Mouse (Mus musculus) megakaryocyte, embryonic 14.5 days (primary cell): Measurements from ENCODE around the gene Asap2.

Source experiments
- FLI1 ChIP-seq: IDR thresholded peaks from 2 replicates; pipeline ENCODE4 v1.6.1; 2012; ENCODE audit warnings: low read length, inconsistent platforms, mixed read lengths
- GATA1 ChIP-seq: IDR thresholded peaks from 3 replicates; pipeline ENCODE4 v1.6.1; 2012; ENCODE audit warnings: mixed read lengths, low read length, inconsistent platforms, borderline replicate concordance

DNA sequence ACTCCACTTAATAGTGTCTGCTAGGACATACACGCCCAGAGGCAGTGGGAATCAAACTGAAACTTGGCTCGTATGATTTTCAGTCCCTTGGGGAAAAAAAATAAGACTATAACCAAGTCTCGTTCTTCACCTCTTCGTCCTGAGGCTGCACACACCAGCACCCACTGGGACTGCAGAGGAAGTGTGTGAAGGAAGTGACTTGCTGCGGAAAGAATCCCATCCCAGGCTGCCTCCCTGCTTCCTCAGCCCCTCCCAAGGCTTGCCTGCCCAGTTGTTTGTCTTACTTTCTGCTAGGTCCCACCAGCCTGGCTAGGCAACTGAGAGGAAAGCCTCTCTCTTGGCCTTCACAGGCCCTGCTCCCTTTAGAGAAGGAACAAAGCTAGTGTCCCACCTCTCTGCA, 274.0 kb downstream of the Asap2 start:
- TF ChIP-seq GATA1: no peak
- no peak for TF ChIP-seq FLI1
